Mouse (Mus musculus) forebrain, embryonic 13.5 days (tissue): ENCODE measurements around the gene Ilf2. TPM values are rescaled to one million over a fixed set of nuclear protein-coding genes. Genes with fewer than 3 reads are reported as not detected.
A peak's percentile ranks its signal among the peaks of the same experiment; 100 is the strongest.

Source experiments
- ATAC-seq: fragments of 200-750 bp; cut with Nextera tagmentation; 2 replicates; pipeline ENCODE4 v1.8.0; 2017
- H3K27ac ChIP-seq: fragments of 300-500 bp; sonication (generic); 2 replicates; pipeline ENCODE4 v1.5.1; 2015; ENCODE audit warnings: inconsistent platforms, mild to moderate bottlenecking, moderate library complexity
- H3K27me3 ChIP-seq: fragments of 300-500 bp; sonication (generic); 2 replicates; pipeline ENCODE4 v1.6.1; 2015; ENCODE audit warnings: mild to moderate bottlenecking, inconsistent platforms
- H3K36me3 ChIP-seq: fragments of 300-500 bp; sonication (generic); 2 replicates; pipeline ENCODE4 v1.6.1; 2015; ENCODE audit warnings: mild to moderate bottlenecking, inconsistent platforms; ENCODE audit not compliant: poor library complexity, severe bottlenecking
- H3K4me1 ChIP-seq: fragments of 300-500 bp; sonication (generic); 2 replicates; pipeline ENCODE4 v1.6.1; 2015; ENCODE audit warnings: inconsistent platforms
- H3K4me2 ChIP-seq: fragments of 300-500 bp; sonication (generic); 2 replicates; pipeline ENCODE4 v1.6.1; 2015; ENCODE audit warnings: inconsistent platforms, mild to moderate bottlenecking, moderate library complexity
- H3K4me3 ChIP-seq: fragments of 300-500 bp; sonication (generic); 2 replicates; pipeline ENCODE4 v1.5.1; 2015; ENCODE audit warnings: mild to moderate bottlenecking, inconsistent platforms
- H3K9ac ChIP-seq: fragments of 300-500 bp; sonication (generic); 2 replicates; pipeline ENCODE4 v1.6.1; 2015; ENCODE audit warnings: mild to moderate bottlenecking, inconsistent platforms
- H3K9me3 ChIP-seq: fragments of 300-500 bp; sonication (generic); replicated peaks from 2 replicates; pipeline ENCODE4 v1.6.1; 2016; ENCODE audit warnings: inconsistent platforms
- WGBS: fragments of 180-500 bp; shearing (Covaris S2); methylation state at CpG from one replicate; pipeline ENCODE4 v1.1.7; 2015; 5-methylcytosine and 5-hydroxymethylcytosine counted together
- polyA plus RNA-seq: library from polyadenylated mRNA; unstranded; fragments of >200 nt; fragmentation: Nextera tagmentation; extraction: Ambion mirVana; gene quantifications from 2 replicates; pipeline ENCODE4 v1.2.1, GENCODE M21; 2015

The Ilf2 gene
- polyA plus RNA-seq, 1 experiment from 2014 or later: 388 TPM

DNA sequence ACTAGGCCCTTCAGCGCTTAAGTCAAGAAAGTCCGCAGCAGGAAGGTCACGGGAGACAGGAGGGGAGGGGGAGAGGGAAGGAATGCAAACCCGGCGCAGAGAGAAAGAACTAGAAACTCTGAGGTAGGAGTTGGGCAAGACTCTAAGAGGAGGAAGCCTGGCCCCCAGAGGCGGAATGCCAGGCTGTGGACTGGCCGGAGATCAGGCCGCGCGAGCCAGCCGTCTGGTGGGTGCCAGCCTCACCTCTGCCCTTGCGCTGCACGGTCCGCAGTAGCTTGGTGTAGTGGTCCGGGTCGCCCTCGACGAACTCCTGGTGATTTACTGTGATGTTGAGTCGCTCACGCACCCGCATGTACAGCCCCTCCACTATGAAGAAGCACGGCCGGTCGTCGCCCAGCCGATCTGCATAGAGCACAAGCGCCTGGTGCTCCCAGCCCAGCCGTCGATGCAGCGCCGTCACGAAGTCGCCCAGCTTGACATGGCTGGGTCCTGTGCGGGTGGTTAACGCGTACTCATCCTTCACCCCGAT, 11.3 kb upstream of the Ilf2 start:
- 13% methylated on average over 37 of the region's 37 CpGs for WGBS
- 0 out of 2 replicates have a peak, but pooled peaks have one; percentile 14 for ATAC-seq
- H3K27ac ChIP-seq: no peak overlapping the region
- peak overlapping the region; percentile 54 for H3K4me3 ChIP-seq
- H3K27me3 ChIP-seq: peaks cover 67% of the 10 kb centered on the region
- H3K9me3 ChIP-seq: no peaks in the 10 kb centered on the region
- peak overlapping the region; percentile 63; the same call in 1 of the 2 replicates for H3K9ac ChIP-seq
- no peaks in the 10 kb centered on the region for H3K36me3 ChIP-seq
- peaks cover 15% of the 10 kb centered on the region for H3K4me1 ChIP-seq
- peak overlapping the region; percentile 82 for H3K4me2 ChIP-seq

DNA sequence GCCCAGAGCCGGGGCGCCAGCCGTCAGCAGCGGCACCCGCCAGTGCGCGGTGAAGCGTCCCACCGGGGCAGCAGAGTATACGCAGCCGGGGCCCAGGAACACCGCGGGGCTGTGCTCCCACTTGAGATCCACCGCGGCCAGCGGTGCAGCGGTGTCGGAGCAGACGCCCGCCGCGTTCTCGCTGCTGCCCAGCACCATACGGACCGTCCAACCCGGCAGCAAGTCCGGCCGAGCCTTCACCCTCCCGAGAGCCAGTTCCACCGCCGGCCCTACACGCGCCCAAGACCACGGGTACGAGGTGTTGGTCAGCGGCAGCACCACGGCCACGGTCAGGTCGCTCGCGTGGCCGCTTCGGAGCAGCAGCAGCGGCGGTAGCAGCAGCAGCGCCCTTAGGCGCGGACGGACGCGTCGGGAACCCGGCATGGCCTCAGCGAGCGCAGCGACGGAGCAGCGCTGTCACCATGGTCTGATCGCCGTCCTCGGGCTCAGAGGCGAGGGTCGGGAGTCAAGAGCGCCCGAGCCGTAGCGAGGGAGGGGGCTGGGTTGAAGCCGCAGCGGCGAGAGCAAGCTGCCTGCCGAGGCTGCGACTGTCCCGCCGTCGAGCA, 10.7 kb upstream of the Ilf2 start:
- 2% methylated on average over 75 of the region's 75 CpGs for WGBS
- H3K27me3 ChIP-seq: peaks cover 64% of the 10 kb centered on the region
- H3K27ac ChIP-seq: no peak overlapping the region
- H3K36me3 ChIP-seq: no peaks in the 10 kb centered on the region
- H3K9ac ChIP-seq: peak overlapping the region; percentile 63
- peaks cover 15% of the 10 kb centered on the region for H3K4me1 ChIP-seq
- peak overlapping the region; percentile 54 for H3K4me3 ChIP-seq
- H3K9me3 ChIP-seq: no peaks in the 10 kb centered on the region
- peak overlapping the region; percentile 82 for H3K4me2 ChIP-seq
- ATAC-seq: peak; percentile 58

DNA sequence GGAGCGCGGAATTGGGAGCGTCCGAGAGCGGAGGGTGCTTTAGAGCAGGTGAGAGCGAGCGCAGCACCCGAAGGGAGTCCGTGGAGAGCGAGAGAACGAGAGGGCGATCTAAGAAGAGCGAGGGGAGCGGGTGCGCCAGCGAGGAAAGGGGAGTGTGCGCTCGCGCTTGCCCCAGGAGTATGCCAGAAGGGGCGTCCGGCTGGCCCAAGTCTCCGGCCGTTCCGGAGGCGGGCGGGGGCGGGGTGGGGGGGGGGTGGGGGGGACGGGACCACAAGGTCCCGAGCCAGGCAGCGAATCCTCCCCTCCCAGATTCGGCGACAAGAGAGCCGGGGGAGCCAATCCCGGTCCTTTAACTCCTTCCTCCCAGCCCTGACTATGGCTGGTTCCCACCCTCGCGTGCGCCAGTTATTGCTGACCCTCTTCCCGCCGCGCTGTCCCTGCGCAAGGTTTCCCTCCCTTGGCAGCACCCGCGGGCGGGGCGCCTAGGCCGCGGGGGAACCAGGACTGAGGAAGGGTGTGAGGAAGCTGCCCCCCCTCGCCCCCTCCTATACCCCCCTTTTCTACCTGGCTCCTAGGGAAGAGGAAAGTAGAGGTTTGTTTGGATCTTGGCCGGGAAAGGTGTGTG, 10.1 kb upstream of the Ilf2 start, which contains the start of gene Npr1:
Npr1 (minus strand) TSS at position 181 of the 625 bp plus-strand sequence.
- ATAC-seq: peak; percentile 68
- WGBS: 1% methylated on average over 38 of the region's 49 CpGs
- Histone ChIP-seq H3K27me3 (peaks cover 58% of the 10 kb centered on the region), H3K27ac (no peak within 1 kb of the TSS), H3K9me3 (no peaks in the 10 kb centered on the region), H3K36me3 (no peaks in the 10 kb centered on the region), H3K4me3 (peak within 1 kb of the TSS; percentile 54), H3K4me2 (peak within 1 kb of the TSS; percentile 82), H3K9ac (peak within 1 kb of the TSS; percentile 63), H3K4me1 (peaks cover 15% of the 10 kb centered on the region)

DNA sequence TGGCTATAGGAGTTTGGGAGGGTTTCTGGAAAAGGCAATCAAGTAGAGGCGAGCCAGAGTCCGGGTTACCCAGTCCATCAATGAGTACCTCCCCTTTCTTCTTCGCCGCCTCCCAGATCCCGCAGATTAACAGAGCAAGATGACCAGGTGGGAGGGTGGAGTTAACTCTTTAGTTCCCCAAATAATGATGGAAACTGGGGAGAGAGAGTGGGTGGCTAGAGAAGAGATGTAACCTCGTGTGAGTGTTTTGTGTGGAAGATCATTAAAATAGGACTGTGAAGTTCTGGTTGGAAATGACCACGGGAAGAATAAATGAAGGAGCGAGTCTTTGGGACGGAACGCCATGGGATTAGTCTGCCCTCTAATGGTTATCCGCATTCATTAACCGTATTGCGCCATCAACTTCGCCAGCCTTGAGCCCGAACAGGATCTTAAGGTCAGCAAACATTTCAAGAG, 9.6 kb upstream of the Ilf2 start:
- ATAC-seq: peak; percentile 59
- H3K4me1 ChIP-seq: peaks cover 15% of the 10 kb centered on the region
- H3K9me3 ChIP-seq: no peaks in the 10 kb centered on the region
- no peaks in the 10 kb centered on the region for H3K36me3 ChIP-seq
- H3K27me3 ChIP-seq: peaks cover 54% of the 10 kb centered on the region
- H3K27ac ChIP-seq: no peak overlapping the region
- H3K4me3 ChIP-seq: peak overlapping the region; percentile 54
- H3K9ac ChIP-seq: peak overlapping the region; percentile 63; the same call in 1 of the 2 replicates
- H3K4me2 ChIP-seq: peak overlapping the region; percentile 82
- WGBS: under 1% methylated on average over 15 of the region's 15 CpGs

DNA sequence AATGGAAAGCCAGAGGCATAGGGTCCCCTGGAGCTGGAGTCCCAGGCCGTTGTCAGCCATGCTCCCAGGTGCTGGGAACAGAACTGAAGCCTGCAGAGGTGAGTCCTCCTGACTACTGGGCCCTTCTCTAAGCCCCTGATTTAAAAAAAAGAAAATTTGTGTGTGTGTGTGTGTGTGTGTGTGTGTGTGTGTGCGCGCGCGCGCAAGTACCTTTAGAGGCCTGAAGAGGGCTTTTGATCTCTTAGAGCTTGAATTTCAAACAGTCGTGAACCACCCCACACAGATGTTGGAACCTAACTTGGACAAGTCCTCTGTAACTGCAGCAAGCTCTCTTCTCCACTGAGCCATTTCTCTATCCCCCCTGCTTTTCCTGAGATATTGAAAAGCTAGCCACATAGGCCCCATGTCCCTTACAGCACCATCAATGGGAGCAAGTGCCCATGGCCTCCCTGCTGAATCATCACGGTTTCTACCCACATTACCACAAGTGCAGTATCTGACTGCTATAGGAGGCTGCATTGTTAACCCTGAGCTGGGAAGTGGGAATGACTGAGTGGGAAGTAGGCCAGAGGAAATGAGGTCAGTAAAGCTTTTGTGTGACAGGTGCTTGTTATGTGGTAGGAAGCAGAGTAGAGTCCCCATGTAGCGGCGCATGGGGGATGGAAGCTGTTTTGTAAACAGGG, 8.2 kb upstream of the Ilf2 start:
- H3K27ac ChIP-seq: no peak overlapping the region
- H3K9me3 ChIP-seq: no peaks in the 10 kb centered on the region
- peaks cover 15% of the 10 kb centered on the region for H3K4me1 ChIP-seq
- H3K36me3 ChIP-seq: no peaks in the 10 kb centered on the region
- WGBS: 95% methylated on average over 10 of the region's 10 CpGs
- H3K4me2 ChIP-seq: no peak overlapping the region
- H3K4me3 ChIP-seq: no peak overlapping the region
- no peak for ATAC-seq
- no peak overlapping the region for H3K9ac ChIP-seq
- peaks cover 40% of the 10 kb centered on the region for H3K27me3 ChIP-seq

DNA sequence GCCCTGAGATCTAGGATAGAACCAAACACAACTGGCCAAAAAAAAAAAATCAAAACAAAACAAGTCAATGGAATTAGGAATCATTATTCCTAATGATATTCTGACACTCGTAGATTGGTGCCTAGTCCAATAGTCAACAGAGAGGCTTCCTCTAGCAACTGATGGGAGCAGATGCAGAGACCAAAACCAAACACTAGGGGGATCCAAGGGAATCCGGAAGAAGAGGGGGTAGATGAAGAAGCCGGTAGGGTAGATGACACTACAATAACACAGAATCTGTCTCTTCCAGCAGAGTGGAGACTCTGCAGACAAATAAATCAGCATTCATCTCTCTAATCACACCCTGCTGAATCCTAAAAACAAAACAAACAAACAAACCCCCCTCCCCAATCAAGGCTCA, 3.7 kb upstream of the Ilf2 start:
- Histone ChIP-seq H3K9me3 (no peaks in the 10 kb centered on the region), H3K9ac (no peak overlapping the region), H3K4me3 (no peak overlapping the region), H3K27ac (no peak overlapping the region), H3K4me1 (peaks cover 4% of the 10 kb centered on the region), H3K4me2 (no peak overlapping the region), H3K27me3 (0 out of 2 replicates have a peak, but pooled peaks cover 4% of the 10 kb centered on the region), H3K36me3 (no peaks in the 10 kb centered on the region)
- no peak for ATAC-seq
- WGBS: 31% methylated on average over 3 of the region's 3 CpGs

DNA sequence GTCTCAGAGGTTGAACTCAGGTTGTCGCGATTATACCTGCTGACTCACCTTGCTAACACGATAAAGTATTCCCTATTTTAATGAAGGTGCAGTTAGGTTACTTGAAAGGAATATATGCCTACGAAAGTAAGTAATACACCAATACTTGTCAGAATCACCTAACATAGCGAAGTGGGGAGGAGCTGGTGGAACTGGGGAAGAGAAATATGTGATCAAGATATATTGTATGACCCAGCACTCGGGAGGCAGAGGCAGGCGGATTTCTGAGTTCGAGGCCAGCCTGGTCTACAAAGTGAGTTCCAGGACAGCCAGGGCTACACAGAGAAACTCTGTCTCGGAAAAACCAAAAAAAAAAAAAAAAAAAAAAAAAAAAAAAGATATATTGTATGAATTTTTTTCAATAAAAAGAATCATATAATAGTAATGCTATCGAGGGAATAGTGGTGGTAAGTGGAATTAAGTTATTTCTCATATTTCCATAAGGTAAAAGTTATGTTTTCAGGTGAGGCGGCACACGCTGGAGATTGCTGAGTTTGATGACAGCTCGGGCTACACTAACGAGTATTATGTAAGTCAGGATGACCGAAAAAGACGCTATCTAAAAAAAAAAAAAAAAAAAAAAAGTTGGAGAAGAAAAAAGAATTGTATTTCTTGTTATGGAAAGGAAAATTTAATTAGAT, 635 bp upstream of the Ilf2 start:
- H3K4me2 ChIP-seq: peak overlapping the region; percentile 39
- 43% methylated on average over 16 of the region's 16 CpGs for WGBS

DNA sequence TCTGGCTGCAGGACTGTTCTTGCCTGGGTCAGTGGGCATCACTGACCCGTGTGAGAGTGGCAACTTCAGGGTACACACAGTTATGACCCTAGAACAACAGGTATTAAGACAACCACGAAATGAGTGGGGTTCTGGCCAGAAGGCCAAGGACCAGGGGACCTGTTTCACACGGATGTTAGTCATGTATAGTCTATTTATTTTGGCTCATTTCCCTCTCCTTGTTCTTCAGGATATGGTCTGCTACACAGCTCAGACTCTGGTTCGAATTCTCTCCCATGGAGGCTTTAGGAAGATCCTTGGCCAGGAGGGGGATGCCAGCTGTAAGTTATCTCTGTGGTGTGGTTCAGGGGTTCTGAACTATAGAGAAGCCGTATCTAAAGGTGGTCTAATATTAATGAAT, 11.1 kb downstream of the Ilf2 start:
- Histone ChIP-seq H3K9ac (no peak overlapping the region), H3K4me3 (no peak overlapping the region), H3K36me3 (peaks cover 73% of the 10 kb centered on the region), H3K4me2 (no peak overlapping the region), H3K27ac (no peak overlapping the region), H3K4me1 (peaks cover 8% of the 10 kb centered on the region; the same call in 1 of the 2 replicates), H3K27me3 (no peaks in the 10 kb centered on the region), H3K9me3 (no peaks in the 10 kb centered on the region)
- ATAC-seq: no peak
- 88% methylated on average over 5 of the region's 5 CpGs for WGBS

More for the DNA sequence above, 635 bp upstream of the Ilf2 start:
- Histone ChIP-seq H3K27me3 (no peaks in the 10 kb centered on the region), H3K4me3 (peak overlapping the region; percentile 30), H3K9me3 (no peaks in the 10 kb centered on the region), H3K36me3 (peaks cover 25% of the 10 kb centered on the region), H3K4me1 (peaks cover 13% of the 10 kb centered on the region), H3K9ac (no peak overlapping the region), H3K27ac (no peak overlapping the region)
- ATAC-seq: peak; percentile 39

DNA sequence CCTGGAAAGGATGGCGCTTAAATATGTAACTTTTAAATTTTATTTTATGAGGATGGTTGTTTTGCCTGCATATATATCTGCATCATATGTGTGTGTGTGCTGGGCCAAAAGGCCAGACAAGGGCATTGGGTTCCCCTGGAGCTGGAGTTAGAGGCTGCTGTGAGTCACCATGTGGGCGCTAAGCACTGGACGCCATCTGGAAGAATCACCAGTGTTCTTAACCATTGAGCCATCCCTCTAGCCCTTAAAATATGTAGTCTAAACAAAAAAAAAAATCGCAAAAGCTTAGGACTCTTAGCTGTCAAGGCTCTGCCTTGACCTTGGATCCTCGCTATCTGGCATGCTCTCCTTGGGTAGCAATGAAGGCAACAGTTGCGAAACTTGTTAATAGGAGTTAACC, 12.7 kb downstream of the Ilf2 start:
- Histone ChIP-seq H3K4me3 (no peak overlapping the region), H3K36me3 (peaks cover 57% of the 10 kb centered on the region), H3K9ac (no peak overlapping the region; the same call in 1 of the 2 replicates), H3K9me3 (no peaks in the 10 kb centered on the region), H3K27me3 (no peaks in the 10 kb centered on the region), H3K4me2 (no peak overlapping the region), H3K27ac (no peak overlapping the region), H3K4me1 (peaks cover 8% of the 10 kb centered on the region; the same call in 1 of the 2 replicates)
- ATAC-seq: no peak
- 91% methylated on average over 6 of the region's 6 CpGs for WGBS

DNA sequence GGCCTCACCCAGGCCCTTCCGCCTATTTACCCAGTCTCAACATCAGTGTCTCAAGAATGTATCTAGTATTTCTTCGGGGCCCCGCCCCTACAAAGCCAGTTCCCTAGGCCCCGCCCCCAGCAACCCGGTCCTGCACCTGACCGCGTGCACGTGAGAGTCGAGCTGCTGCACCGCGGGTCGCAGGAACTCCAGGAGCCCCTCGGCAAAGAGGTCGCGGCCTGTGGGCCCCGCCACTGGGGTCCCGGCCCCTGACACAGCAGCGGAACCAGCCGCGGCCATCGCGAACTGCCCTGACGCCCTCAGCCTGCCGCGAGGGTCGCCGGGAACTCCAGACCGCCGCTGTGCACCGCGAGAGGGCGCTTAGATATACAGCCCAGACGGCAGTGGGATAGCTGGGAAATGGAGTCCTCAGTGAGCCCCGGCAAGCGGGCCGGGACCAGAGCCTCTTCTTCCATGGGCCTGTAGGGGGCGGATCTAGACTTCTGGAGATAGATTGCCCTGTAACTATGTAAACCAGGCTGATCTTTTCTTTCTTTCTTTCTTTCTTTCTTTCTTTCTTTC, 14.8 kb downstream of the Ilf2 start, which contains the start of gene Snapin:
Snapin (minus strand) TSS at position 338 of the 561 bp plus-strand sequence.
- peaks cover 44% of the 10 kb centered on the region for H3K36me3 ChIP-seq
- peak within 1 kb of the TSS; percentile 73 for H3K4me3 ChIP-seq
- H3K9me3 ChIP-seq: no peaks in the 10 kb centered on the region
- H3K27me3 ChIP-seq: no peaks in the 10 kb centered on the region
- no peak within 1 kb of the TSS for H3K27ac ChIP-seq
- peak within 1 kb of the TSS; percentile 77 for H3K9ac ChIP-seq
- peaks cover 8% of the 10 kb centered on the region; the same call in 1 of the 2 replicates for H3K4me1 ChIP-seq
- WGBS: 0% methylated on average over 37 of the region's 37 CpGs
- peak; percentile 98 for ATAC-seq
- H3K4me2 ChIP-seq: peak within 1 kb of the TSS; percentile 60

DNA sequence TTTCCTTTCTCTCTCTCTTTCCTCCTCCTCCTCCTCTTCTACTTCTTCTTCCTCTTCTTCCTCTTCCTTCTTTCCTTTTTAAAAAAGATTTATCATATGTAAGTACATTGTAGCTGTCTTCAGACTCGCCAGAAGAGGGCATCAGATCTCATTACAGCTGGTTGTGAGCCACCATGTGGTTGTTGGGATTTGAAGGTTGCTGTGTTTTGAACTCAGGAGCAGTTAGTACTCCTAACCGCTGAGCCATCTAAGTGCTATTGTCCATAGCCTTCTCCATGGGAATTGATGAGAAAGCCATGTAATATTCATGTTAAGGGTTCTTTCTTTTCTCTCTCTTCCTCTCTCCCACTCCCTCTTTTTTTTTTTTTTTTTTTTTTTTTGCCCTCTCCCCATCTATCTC, 15.4 kb downstream of the Ilf2 start:
- no peaks in the 10 kb centered on the region for H3K27me3 ChIP-seq
- 0 out of 2 replicates have a peak, but pooled peaks have one; percentile 16 for ATAC-seq
- no peak overlapping the region for H3K27ac ChIP-seq
- peaks cover 8% of the 10 kb centered on the region; the same call in 1 of the 2 replicates for H3K4me1 ChIP-seq
- H3K4me3 ChIP-seq: no peak overlapping the region
- no peaks in the 10 kb centered on the region for H3K9me3 ChIP-seq
- peaks cover 44% of the 10 kb centered on the region for H3K36me3 ChIP-seq
- 38% methylated on average over 2 of the region's 2 CpGs for WGBS
- H3K4me2 ChIP-seq: no peak overlapping the region
- H3K9ac ChIP-seq: no peak overlapping the region
